Mouse (Mus musculus) brain, embryonic 18.5 days (tissue): Measurements from ENCODE around the gene Asap2.

Experiments used
- DNase-seq: peaks from one replicate; pipeline ENCODE4 v3.0.0-alpha.2; 2012; ENCODE audit warnings: low read depth, low spot score

The Asap2 gene

DNA sequence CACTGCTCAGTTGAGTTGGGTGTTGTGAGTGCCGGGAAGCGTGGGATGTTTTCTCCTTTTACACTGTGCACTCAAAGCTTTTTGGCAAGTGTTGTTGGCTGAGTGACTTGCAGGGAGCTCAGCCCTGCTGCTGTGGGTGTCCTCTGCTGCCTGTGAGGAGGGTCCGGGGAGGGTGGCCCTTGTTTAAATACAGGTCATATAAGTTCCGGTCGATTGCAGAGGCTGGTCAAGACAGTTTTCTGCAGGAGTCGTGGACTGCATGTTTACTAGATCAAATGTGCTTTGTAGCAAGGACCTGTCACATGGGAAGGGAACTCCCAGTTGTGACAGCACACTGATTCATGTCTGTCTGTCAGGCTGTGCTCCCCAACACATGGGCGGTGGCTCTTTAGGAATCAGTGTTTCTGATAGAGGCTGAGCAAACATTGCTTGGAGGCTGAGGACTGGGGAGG, 175.7 kb downstream of the Asap2 start:
- DNase-seq, result no peak

DNA sequence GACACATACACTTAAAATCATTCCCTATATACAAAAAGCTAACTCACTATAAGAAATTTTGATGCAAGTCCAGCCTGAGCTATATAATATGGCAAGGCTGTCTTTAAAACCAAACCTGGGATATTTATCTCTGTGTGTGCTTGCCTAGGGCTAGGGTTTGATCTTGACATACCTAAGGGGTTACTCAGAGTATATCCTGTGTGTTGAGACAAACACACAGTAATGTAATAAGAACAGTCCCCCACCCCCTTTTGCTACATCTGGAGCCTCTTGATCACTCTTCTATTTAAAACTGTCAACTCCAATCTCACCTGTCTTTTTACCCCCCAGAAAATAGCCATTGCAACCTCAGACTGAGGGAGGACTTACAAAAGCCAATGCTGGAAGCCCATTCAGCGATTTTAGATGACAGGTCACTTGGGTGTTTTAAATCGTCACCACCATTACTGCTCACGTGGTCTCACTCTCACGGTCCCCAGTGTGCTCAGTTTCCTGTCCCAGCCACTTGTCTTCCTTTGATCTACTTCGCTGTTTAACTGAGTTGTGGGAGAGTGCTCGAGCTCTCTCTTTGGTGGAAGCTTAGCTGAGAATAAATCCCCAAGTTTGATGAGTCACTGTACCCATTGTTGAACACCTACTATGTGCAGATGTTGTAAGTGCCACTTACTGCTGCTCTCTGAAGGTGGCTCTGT, 176.8 kb downstream of the Asap2 start:
- DNase-seq, result no peak

GRCm38 (mm10) chr12:21167741-21168140, 177.5 kb downstream of the Asap2 start:
- DNase-seq, result no peak

- DNase-seq, result no peak
Measured at GRCm38 (mm10) chr12:21168149-21168548, 177.9 kb downstream of the Asap2 start.

DNA sequence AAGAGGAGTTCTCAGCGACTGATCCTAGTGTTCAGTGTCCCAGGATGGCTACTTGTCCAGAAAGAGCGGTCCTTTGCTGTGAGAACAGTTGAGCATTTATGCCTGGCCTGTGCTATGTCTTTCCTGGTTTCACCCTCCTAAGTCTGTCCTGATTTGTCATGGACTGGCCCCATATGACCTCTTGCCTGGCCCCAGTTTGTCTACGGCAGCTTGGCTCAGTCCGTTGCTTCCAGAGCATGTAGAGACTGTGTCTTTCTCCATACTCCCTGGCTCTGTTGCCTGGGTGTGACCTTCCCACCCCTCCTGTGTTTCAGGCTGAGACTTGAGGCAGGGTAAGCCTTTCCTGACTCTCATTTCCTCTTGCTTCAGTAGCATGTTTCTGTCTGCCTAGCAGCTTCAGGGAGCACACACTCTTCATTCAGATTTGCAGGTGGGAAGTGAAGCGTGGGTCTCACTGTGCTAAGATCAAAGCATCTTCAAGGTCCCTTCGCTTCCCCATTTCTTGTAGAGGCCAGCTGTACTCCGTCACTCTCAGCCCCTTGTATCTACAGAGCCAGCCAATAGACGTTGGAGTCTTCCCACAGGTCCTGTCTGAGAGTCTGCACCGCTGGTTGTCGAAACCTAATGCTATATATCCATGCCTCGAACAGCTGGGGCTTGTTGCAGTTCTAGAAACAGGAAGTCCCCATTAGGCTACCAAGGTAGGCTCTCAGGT, 181.7 kb downstream of the Asap2 start:
- no peak for DNase-seq

DNA sequence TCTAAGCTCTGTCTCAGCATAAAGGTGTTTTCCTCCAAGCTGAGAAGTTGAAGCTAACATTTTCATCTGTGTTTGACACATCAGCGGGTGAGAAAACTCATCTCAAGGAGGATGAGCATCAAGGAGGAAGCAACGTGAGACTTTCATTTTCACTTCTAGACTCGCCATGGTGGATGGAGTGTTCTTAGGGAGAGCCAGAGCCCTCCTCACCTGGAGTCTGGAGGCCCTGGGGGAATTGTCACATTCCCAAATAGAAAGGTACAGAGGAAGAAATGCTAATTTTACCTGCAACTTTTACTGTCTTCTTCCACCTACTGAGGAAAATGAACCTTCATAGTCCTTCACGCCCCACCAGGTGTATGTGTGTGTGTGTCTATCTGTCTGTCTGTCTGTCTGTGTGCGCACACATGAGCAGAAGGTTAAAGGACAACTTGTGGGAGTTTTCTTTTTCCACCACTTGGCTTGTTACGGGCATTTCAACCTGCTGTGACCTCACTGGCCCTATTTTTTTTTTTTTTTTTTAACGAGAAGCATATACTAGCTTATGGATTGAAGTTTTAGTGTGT, 183.7 kb downstream of the Asap2 start:
- DNase-seq, result no peak

- no peak for DNase-seq
Measured at GRCm38 (mm10) chr12:21176399-21176798, 186.1 kb downstream of the Asap2 start.

DNA sequence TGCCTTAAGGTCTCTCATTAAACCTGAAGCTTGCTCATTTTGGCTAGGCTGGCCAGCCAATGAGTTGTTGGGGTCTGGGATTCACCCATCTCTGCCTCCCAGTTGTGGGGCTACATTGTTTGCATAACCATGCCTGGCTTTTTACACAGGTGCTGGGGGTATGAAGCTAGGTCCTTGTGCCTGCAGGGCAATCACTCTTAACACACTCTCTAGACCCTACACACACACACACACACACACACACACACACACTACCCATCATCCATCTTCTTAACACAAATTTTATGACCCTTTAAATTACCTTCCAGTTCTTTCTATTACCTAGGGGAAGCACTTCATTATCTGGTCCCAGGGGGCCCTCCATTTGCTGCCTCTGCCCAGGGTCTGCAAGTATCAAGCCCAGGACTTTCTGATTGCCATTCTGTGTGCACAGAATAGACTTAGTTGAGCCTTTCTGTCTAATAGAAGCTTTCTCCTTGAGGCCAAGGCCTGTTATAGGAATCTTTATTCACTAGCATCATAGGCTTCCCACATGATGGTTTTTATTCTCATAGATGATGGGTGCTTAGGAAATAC, 187.0 kb downstream of the Asap2 start:
- no peak for DNase-seq

GRCm38 (mm10) chr12:21180091-21180490, 189.8 kb downstream of the Asap2 start:
- DNase-seq, result no peak

GRCm38 (mm10) chr12:21182786-21183185, 192.5 kb downstream of the Asap2 start:
- no peak for DNase-seq

DNA sequence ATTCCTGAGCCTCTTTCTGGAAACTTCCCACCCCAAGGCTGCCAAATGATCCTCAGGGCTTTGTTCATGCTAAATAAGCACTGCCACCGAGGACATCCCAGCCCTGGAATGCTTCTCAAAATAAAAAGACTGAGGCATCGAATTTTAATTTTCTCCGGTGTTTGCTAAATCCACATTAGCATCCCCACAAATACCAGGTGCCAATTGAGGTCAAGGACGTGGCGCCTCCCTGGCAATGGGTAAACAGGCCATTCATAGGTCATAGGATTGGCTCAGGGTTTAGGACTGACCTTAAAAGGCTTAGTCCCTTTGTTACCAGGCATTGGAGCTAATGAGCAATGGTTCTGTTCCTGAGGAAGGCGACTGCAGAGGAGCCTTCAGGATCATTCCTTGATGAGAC, 193.1 kb downstream of the Asap2 start:
- no peak for DNase-seq

GRCm38 (mm10) chr12:21186145-21186544, 195.9 kb downstream of the Asap2 start:
- no peak for DNase-seq

DNA sequence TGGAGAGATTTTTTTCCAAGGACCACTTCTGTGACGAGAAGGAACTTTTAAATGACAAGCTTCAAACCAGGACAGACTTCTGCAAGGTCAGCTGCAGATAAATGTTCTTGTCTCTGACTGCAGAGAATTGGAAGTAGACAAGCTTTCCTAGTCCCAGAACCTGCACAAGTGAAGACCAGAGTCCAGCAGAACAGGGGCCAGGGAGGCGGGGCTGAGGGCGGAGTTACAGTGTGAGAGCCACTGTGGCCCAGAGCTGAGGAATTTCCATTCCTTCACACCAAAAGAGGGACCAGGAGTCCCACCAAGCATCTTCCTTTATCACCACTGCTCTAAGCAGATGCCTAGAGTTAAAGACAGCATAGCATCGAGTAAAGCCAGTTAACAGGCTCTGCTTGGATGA, 198.6 kb downstream of the Asap2 start:
- no peak for DNase-seq

GRCm38 (mm10) chr12:21191546-21191945, 201.3 kb downstream of the Asap2 start:
- no peak for DNase-seq

DNA sequence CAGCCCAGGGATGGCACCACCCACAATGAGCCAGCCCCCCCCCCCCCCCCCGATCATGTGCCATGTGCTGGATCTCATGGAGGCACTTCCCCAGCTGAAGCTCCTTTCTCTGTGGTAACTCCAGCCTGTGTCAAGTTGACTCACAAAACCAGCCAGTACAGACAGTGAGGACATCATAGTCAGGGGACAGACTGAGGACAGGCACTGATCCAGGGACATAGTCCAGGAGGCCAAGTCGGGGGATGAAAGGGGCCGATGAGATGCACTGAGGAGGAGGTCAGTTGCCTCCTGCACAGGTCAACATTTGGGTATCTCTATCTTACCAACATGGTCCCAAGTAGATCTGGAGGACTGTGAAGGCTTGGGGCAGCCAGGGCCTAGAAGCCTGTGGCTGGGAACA, 205.2 kb downstream of the Asap2 start:
- DNase-seq, result no peak

DNA sequence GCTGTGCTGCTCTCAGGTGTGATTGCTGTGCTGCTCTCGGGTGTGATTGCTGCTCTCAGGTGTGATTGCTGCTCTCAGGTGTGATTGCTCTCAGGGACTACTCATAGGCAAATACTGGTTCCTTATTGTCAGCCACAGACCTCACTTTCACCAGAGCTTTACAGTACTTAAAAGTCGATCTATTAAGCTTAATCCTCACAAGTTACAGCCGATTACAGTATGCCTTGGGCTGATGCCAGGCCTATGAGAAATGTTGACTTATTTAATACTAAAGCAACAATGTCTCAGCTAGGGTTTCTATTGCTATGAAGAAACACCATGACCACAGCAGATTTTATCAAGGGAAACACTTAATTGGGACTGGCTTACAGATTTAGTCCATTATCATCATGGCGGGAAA, 206.2 kb downstream of the Asap2 start:
- DNase-seq, result no peak

GRCm38 (mm10) chr12:21200613-21201012, 210.4 kb downstream of the Asap2 start:
- DNase-seq, result no peak

GRCm38 (mm10) chr12:21201485-21202269, 211.4 kb downstream of the Asap2 start:
- no peak for DNase-seq

GRCm38 (mm10) chr12:21204701-21205312, 214.5 kb downstream of the Asap2 start:
- no peak for DNase-seq

DNA sequence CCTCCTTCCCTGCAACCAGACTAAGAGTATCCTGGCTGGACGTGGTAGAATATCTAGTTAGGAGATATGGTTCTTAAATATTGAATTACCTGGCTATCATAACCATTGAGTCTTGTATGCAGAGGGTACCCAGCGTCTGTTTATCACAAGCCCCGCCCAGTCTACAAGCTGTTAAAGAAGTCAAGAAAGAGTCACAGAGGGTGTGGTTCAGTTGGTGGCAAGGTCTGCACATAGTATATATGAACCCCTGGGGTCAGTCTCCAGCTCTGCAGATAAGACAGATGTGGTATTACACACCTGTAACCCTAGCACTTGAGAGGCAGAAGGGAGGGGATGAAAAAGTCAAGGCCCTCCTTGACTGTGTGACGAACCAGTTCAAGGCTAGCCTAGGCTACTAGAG, 215.5 kb downstream of the Asap2 start:
- no peak for DNase-seq

DNA sequence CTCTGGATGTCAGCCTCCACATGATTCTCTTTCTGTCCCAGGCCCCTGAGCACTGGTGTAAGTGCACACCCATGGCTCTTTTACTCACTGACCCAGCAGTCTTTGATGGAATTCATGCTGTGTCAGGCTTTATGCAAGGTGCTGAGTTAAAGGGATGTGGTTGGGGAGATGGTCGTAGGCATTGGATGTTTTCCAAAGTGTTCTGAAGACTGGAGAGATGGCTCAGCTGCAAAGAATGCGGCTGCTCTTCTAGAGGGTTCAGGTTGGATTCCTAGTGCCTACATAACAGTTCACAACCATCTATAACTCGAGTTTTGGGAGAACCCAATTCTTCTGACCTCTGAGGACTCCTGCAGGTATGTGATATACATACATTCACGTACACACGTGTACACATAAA, 217.2 kb downstream of the Asap2 start:
- no peak for DNase-seq
